Mouse (Mus musculus) ES-E14 (cell line): ENCODE results near the gene Lmtk3. TPM values are rescaled to one million over a fixed set of nuclear protein-coding genes. Genes with fewer than 3 reads are reported as not detected.
A peak's percentile ranks its signal among the peaks of the same experiment; 100 is the strongest.

Experiments used
- DNase-seq: peaks from one replicate; pipeline ENCODE4 v3.0.0-alpha.2; 2013; ENCODE audit warnings: low read depth, low spot score
- H3K27ac ChIP-seq: 2 replicates; pipeline ENCODE4 v1.5.1; 2012; ENCODE audit warnings: low read depth, mild to moderate bottlenecking, low read length, moderate library complexity, mixed read lengths; ENCODE audit not compliant: poor library complexity, insufficient read depth, severe bottlenecking
- H3K36me3 ChIP-seq: 2 replicates; pipeline ENCODE4 v1.6.1; 2012; ENCODE audit warnings: mild to moderate bottlenecking, low read length, moderate library complexity, mixed read lengths; ENCODE audit not compliant: control insufficient read depth, poor library complexity, insufficient read depth, severe bottlenecking
- H3K4me1 ChIP-seq, 2 experiments: fragments of 150-350 bp in 1 of 2; sonication (generic) in 1 of 2; 2 replicates each; pipeline ENCODE4 v1.6.1; 2012; ENCODE audit warnings: low read length in 2 of 2, mild to moderate bottlenecking in 1 of 2, mixed read lengths in 1 of 2; ENCODE audit not compliant: control insufficient read depth in 2 of 2, insufficient read depth in 2 of 2, poor library complexity in 1 of 2
- H3K4me3 ChIP-seq, 2 experiments: fragments of 150-350 bp in 1 of 2; sonication (generic) in 1 of 2; 2 replicates each; pipeline ENCODE4 v1.5.1; 2012; ENCODE audit warnings: low read length in 2 of 2, low read depth in 1 of 2, mild to moderate bottlenecking in 1 of 2, mixed read lengths in 1 of 2; ENCODE audit not compliant: insufficient read depth in 1 of 2, poor library complexity in 1 of 2, severe bottlenecking in 1 of 2
- H3K9ac ChIP-seq: 2 replicates; pipeline ENCODE4 v1.6.1; 2012; ENCODE audit warnings: low read depth, mild to moderate bottlenecking, low read length, mixed read lengths; ENCODE audit not compliant: poor library complexity, insufficient read depth, severe bottlenecking
- H3K9me3 ChIP-seq: fragments of 150-350 bp; sonication (generic); 2 replicates; pipeline ENCODE4 v1.6.1; 2012; ENCODE audit warnings: low read depth, mild to moderate bottlenecking, low read length; ENCODE audit not compliant: control insufficient read depth, insufficient read depth
- CHD2 ChIP-seq: IDR thresholded peaks from 2 replicates; pipeline ENCODE4 v1.6.1; 2014; ENCODE audit warnings: mild to moderate bottlenecking, low read depth, low read length, inconsistent platforms
- HCFC1 ChIP-seq: IDR thresholded peaks from 2 replicates; pipeline ENCODE4 v1.6.1; 2012; ENCODE audit warnings: low read length, inconsistent platforms, borderline replicate concordance; ENCODE audit not compliant: insufficient read depth
- MAFK ChIP-seq: IDR thresholded peaks from 2 replicates; pipeline ENCODE4 v1.6.1; 2014; ENCODE audit warnings: mild to moderate bottlenecking, low read depth, low read length, inconsistent platforms; ENCODE audit not compliant: insufficient read depth
- ZC3H11A ChIP-seq: IDR thresholded peaks from 2 replicates; pipeline ENCODE4 v1.6.1; 2012; ENCODE audit warnings: low read depth, mild to moderate bottlenecking, inconsistent platforms, low read length, borderline replicate concordance
- ZNF384 ChIP-seq: IDR thresholded peaks from 2 replicates; pipeline ENCODE4 v1.6.1; 2012; ENCODE audit warnings: low read depth, low read length, inconsistent platforms
- in situ Hi-C, 2 experiments: fragments of 600-800 bp; cut with MboI; formaldehyde crosslinking; loops; one replicate each; pipeline ENCODE4 v1.15.1; 2025; ENCODE audit warnings: low sequenced_read_pairs in 2 of 2, inconsistent platforms in 1 of 2; ENCODE audit not compliant: unreplicated experiment in 2 of 2
- total RNA-seq: library from RNA; depleted of rRNA; stranded (reverse); fragments of 300-350 nt; gene quantifications from 2 replicates; pipeline ENCODE4 v1.2.3, GENCODE M21; 2012; rRNA removed

Lmtk3 gene
- total RNA-seq, result 7.2 and 9.5 TPM in 2 replicates

DNA sequence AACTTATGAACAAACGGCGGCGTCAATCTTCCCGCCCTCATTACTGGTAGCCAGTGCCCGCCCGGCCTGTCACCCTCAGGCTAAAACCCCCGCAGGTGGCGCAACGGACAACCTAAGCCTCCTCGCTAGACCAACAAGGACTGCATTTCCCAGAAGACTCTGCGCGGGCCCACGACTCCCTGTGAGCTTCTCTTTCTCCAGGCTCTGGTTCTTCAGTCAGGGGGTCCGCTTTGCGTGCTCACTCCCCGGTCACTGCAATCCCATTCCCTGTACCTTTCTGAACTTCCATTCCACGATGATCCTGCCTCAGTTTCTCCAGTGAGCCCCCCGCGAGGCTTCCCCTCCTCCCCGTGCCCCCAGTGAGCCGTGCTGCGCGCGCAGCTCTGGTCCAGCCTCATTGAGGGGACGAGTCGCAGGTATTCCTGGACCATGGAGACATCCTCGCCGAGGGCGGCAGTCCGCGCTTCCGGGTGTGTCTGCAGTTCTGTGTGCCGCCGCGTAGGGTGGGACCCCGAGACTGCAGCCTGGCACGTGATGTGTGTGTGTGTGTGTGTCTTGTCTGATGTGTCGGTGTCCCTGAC is at the start of gene Lmtk3:
Gene Lmtk3 (plus strand): TSS at position 228 of the 581 bp plus-strand sequence.
- peak; percentile 56 for DNase-seq
- no peak within 1 kb of the TSS; the same call in 1 of the 2 replicates for H3K27ac ChIP-seq

DNA sequence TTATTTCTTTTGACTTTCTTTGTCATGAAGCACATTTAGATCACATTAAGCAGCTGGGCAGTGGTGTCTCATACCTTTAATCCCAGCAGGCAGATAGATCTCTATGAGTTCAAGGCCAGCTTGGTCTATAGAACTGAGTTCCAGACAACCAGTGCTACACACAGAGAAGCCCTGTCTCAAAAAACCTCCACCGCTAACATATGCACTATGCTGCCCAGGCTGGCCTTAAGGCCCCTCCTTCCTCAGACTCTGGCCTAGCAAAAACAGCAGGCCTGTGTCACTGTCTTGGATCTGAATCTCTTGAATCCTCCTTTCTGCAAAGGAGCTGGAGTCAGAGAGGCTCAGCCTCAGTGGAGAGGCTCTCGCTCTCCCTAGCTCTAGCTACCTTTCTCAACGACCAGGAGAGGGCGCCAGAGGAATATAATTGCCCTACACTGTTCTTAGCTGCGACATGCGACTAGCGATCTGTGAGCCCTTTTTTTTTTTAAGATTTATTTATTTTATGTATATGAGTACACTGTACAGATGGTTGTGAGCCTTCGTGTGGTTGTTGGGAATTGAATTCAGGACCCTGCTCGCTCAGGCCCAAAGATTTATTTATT is 44.3 kb upstream of the Lmtk3 start:
- Histone ChIP-seq H3K27ac (no peak overlapping the region), H3K4me3 (no peak overlapping the region), H3K9me3 (no peaks in the 10 kb centered on the region), H3K9ac (no peak overlapping the region), H3K36me3 (no peaks in the 10 kb centered on the region), H3K4me1 (peaks cover 0 to 3% of the 10 kb centered on the region in 2 experiments; a peak in 1 of 4 replicates)
- no peak for TF ChIP-seq CHD2
- TF ChIP-seq ZNF384, result no peak
- peak; percentile 13; the same call in 1 of the 2 replicates for TF ChIP-seq ZC3H11A
- TF ChIP-seq MAFK, result no peak
- in situ Hi-C loops, result loop anchor here (10.0 to 25.0 kb wide), 2 partner anchors 66 to 198 kb away; no protein-coding TSS in a partner anchor
- DNase-seq, result no peak

More for the DNA sequence above, at the start of gene Lmtk3:
- Histone ChIP-seq H3K4me1 (peaks cover 2 to 20% of the 10 kb centered on the region in 2 experiments; a peak in 3 of 4 replicates), H3K9me3 (no peaks in the 10 kb centered on the region), H3K9ac (peak within 1 kb of the TSS; percentile 75), H3K36me3 (no peaks in the 10 kb centered on the region), H3K4me3 (peak within 1 kb of the TSS; percentile 73 to 89)
- in situ Hi-C loops, result no loop called here
- TF ChIP-seq CHD2 (no peak), HCFC1 (peak; percentile 86), ZC3H11A (no peak)

DNA sequence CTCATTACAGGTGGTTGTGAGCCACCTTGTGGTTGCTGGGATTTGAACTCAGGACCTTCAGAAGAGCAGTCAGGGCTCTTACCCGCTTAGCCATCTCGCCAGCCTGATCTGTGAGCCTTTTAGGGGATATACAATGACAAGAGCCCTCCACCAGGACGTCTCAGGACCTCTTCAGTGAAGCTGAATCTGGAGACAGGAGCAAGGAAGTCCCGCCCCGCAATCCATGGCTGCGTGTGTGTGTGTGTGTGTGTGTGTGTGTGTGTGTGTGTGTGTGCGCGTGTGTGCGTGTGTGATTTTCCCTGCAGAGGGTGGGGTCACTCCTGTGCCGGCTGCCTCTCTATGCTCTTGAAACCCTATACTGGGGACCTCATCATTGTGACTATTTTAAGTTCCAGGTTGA is 43.7 kb upstream of the Lmtk3 start:
- no peaks in the 10 kb centered on the region for H3K9me3 ChIP-seq
- no peak overlapping the region for H3K4me3 ChIP-seq
- no peak overlapping the region for H3K27ac ChIP-seq
- no peak for DNase-seq
- no peak for TF ChIP-seq ZNF384
- no peak for TF ChIP-seq HCFC1
- TF ChIP-seq MAFK, result no peak
- TF ChIP-seq ZC3H11A, result no peak
- TF ChIP-seq CHD2, result no peak
- peaks cover 0 to 3% of the 10 kb centered on the region in 2 experiments; a peak in 1 of 4 replicates for H3K4me1 ChIP-seq
- H3K36me3 ChIP-seq, result no peaks in the 10 kb centered on the region
- in situ Hi-C loops, result loop anchor here (10.0 to 25.0 kb wide), 3 partner anchors 65 to 197 kb away; partner anchors contain the start of genes Ccdc114 (in 1 of the 2) and Emp3 (in 1 of the 2)
- H3K9ac ChIP-seq, result no peak overlapping the region

DNA sequence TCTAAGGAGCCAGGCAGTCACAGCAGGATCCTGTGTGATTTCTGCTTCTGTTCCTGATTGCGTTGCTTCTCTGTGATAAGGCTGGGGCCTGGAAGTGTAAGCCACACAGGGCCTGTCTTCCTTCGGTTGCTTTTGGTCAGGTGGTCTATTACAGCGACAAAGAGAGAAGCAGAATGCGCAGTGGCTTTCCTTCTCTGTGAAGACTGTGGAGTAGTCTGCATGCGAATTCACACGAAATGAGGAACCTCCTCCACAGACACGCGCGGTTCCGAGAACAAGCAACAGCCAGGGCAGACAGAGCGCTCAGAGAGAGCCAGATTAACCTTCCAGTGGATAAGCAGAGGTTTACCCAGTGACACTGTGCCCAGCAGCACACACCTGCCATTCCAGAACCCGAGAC is 42.2 kb upstream of the Lmtk3 start:
- no peak for DNase-seq
- in situ Hi-C loops, result loop anchor here (10.0 to 25.0 kb wide), 2 partner anchors 183 to 196 kb away; partner anchors contain the start of genes Ccdc114 (in 1 of the 2) and Emp3 (in 1 of the 2)
- Histone ChIP-seq H3K9me3 (no peaks in the 10 kb centered on the region), H3K9ac (no peak overlapping the region), H3K36me3 (no peaks in the 10 kb centered on the region), H3K4me3 (no peak overlapping the region), H3K27ac (no peak overlapping the region), H3K4me1 (no peaks in the 10 kb centered on the region; a peak in 1 of 4 replicates)
- TF ChIP-seq ZC3H11A, result no peak
- TF ChIP-seq ZNF384, result no peak
- TF ChIP-seq CHD2, result no peak
- TF ChIP-seq MAFK, result no peak
